Mouse (Mus musculus) right cerebral cortex, adult 18-20 months (tissue): Measurements from ENCODE around the gene Icam4.
A peak's percentile ranks its signal among the peaks of the same experiment; 100 is the strongest.
"Not testable (repeated sequence)": the region's sequence is repeated elsewhere in the genome, so short reads cannot be mapped to it uniquely, and the experiment has no call there.

Source experiments
- DNase-seq: peaks from one replicate; pipeline ENCODE4 v3.0.0; 2022; ENCODE audit warnings: mixed read lengths

Icam4 gene

DNA sequence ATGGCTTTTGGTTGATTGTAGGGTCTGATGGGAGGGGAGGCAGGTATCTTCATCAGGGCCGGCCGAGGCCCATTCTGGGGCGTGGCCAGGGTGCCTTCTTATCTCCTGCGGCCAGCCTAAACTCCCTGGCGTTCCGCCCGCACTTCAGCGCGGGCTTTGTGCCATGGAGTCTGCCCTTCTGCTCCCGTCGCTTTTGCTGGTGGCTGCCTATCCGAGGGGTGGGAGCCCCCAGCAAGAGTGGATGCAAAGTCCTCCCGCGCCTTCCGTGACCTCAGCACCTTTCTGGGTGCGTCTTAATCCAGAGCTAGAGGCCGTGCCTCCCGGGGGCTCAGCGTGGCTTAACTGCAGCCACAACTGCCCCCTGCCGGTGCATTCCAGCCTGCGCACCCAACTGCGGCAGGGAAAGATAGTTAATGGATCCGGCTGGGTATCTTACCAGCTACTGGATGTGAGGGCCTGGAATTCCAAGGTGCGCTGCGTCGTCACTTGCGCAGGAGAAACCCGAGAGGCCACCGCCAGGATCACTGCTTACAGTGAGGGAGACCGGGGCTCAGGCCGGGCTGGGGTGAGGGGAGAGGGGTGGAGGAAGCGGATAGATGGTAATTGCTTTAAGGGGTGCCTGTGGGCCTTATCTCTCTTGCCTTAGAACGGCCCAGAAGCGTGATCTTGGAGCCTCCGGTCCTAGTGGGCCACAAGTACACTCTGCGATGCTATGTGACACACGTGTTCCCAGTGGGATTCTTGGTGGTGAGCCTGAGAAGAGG, at the start of gene Icam4:
Icam4 (plus strand) TSS at position 83 of the 764 bp plus-strand sequence.
- peak; percentile 78 for DNase-seq

DNA sequence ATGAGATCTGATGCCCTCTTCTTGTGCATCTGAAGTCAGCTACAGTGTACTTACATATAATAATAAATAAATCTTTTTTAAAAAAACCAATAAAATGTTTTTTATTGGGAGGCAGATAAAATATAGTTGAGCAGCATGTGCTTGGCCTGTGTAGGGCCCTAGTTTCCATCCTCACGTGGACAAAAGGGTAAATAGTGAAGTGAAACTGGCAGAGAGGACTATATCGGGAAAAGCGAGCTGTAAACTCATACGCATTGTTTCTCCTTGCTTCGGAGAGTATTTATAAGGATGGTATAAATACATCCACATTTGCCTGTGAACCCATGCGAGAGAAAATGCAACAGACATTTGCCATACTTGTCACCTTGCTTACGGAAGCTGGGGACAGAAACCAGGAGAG, 49.4 kb upstream of the Icam4 start:
- no peak for DNase-seq

- no peak for DNase-seq
These were observed 47.0 kb upstream of the Icam4 start for GRCm38 (mm10) chr9:20982171-20982570.

GRCm38 (mm10) chr9:20983169-20983568, 46.0 kb upstream of the Icam4 start:
- DNase-seq, result no peak

GRCm38 (mm10) chr9:20986952-20987686, 42.1 kb upstream of the Icam4 start:
- DNase-seq, result no peak

DNA sequence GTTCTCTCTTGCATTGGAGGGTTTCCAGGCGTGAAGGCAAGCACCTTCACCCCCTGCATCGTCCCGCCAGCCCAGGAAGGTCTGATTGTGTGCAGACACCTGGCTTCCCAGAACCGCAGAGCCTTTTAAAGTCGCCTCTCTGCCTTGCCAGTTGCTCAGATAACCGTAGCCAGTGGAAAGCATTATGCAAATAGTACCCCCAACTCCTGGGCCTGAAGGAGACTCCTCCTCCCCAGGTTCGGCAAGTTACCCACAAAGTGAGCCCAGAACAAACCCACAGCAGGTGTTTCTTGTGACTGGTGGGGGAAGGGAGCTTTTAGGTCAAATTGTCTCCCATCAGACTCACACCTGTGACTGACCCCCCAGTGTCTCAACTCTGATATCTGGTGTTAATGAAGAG, 41.2 kb upstream of the Icam4 start:
- DNase-seq, result no peak

- no peak for DNase-seq
These were observed 38.3 kb upstream of the Icam4 start for GRCm38 (mm10) chr9:20990861-20991260.

DNA sequence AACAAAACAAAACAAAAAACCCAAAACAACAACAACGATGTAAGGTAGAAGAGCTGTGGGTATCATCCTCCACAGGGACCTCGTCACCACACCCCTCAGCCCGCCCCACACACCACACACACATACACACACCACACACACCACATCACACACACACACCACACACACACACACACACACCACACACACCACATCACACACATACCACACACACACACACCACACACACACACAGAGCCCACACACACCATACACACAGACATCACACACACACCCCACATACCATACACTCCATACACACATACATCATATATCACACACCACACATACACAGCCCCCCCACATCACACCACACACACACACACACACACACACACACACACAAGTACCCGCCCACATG, 37.6 kb upstream of the Icam4 start:
- DNase-seq, result no peak

DNA sequence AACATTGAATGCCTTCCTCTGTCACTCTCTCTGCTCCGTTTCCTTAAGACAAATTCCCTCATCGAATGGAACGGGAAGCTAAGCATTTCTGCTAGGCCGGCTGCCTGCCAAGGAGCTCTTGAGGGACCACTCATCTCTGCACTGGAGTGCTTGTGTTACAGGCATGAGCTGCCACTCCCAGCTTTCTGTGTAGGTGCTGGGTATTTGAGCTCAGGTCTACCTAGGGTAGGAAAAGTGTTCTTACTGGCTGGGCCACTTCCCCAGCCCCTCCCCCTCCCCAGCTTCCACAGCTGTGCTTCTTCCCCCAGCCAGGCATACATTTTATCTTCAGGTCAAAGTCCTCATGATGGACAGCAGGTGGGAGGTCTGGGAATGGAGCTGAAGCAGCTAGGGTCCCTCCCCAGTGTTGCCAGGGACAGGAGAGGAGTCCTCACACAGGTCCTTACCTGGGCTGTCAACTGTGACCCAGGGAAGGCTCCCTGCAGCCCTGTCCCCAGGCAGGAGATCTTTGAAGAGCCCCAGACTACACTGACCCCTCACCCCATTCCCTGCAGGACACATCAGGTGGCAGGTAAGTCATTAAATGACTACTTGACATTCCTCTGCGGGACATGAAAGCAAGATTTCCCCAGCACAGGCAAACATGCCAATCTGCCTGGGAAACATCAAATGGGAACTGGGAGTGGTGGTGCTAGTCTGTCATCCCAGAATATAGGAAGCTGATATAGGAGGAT, 35.8 kb upstream of the Icam4 start:
- DNase-seq, result no peak

GRCm38 (mm10) chr9:20995069-20995468, 34.1 kb upstream of the Icam4 start:
- DNase-seq, result no peak

DNA sequence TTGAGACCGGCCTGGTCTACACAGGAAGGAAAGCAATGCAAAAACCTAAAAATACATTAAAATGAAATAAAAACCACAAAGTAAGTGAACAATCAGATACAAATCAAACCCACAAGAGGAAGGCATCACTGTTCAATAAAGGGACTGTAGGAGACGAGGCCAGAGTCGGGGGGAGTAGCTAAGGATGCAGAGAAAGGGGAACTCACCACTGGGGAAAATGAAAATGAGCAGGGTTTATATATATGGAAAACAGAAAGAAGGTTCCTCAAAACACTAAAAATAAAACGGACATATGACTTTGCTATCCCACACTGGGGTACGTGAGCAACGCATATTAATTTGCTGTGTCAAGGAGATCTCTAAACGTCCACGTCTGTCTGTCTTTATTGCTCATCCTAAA, 32.1 kb upstream of the Icam4 start:
- no peak for DNase-seq

GRCm38 (mm10) chr9:20998337-20998736, 30.8 kb upstream of the Icam4 start:
- DNase-seq, result not testable (repeated sequence)

- DNase-seq, result no peak
These were observed 28.4 kb upstream of the Icam4 start for GRCm38 (mm10) chr9:21000811-21001210.

- DNase-seq, result no peak
These were observed 27.4 kb upstream of the Icam4 start for GRCm38 (mm10) chr9:21001651-21002200.

GRCm38 (mm10) chr9:21002270-21002626, 26.9 kb upstream of the Icam4 start:
- DNase-seq, result no peak

DNA sequence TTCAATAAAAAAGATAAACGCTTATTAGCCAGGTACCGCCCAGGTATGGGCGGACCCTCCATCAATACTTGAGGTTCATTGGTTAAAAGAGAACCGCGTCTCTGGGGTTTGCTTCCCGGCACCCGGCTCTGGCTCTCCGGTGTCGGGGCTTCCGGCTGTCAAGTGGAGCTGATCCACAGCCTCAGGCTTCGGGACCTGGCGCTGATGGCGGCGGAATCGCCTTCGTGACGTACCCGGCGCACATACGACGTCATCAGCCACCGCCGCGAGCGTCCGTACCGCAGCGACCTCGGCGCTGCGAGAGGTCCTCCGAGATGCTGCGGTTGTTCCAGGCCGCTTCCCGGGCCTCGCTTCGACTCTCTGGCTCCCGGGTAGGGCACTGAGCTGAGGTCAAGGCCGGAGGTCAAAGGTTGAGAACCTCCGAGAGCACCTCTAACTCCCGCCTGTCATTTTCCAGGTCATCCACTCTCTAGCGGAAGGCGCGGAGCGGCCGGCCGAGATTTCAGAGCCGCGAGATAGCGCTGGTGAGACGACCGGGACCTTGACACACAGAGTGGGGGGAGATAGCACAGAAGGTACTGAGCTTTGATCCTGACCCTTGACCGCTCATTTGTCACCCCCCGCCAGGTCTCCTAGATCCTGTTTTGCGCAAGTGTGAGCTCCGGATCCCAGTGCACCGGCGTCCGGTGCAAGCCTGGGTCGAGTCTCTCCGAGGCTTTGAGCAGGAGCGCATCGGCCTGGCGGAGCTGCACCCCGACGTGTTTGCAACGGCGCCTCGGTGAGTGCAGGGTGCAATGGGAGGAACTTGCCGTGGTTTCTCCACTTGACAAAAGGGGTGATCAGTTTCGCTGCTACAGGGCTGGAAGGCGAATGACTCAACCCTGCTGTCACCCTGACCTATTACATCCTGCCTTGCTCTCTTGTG, 26.3 kb upstream of the Icam4 start, which contains the start of gene Mrpl4:
Mrpl4 (plus strand) TSS at position 112 of the 925 bp plus-strand sequence.
- DNase-seq, result peak; percentile 94

DNA sequence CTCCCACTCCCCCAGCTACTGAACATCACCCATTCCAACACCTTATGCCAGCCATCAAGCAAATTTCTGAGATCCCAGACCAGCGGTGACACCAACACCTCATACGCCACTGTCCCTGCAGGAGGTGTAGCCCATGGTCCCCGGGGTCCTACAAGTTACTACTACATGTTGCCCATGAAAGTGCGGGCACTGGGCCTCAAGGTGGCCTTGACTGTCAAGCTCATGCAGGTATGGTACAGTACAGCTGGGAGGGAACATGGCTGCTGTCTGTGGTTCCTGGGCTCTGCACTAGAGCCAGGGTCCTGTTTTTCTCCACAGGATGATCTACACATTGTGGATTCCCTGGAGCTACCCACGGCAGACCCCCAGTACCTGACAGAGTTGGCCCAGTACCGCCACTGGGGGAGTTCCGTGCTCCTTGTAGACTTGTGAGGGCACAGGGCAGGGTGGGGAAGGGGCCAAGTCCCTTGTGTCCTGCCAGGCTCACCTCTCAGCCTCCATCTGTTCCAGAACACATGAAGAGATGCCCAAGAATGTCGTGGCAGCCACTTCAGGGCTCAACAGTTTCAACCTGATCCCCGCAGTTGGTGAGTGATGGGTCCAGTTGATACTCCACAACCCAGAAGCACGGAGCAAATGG, 21.7 kb upstream of the Icam4 start:
- DNase-seq, result no peak

DNA sequence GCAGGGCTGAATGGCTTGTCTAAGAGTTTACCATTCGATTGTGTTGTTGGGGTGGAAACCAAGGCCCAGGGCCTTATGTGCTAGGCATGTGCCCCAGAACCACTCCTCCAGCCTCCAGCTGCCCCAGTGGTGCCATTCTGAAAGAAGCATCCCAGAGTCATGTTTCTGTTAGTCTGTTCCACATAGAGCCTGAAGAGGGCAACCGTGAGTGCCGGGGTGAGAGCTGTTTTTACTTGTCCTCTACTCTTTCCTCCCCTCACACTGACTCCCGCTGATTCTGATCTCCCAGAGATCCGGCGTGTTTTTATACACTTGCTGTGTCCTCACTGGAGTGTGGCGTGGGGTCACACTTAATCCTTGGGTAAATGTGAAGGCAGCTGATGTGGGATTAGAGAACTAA, 21.2 kb upstream of the Icam4 start:
- DNase-seq, result no peak

GRCm38 (mm10) chr9:21010362-21010761, 18.8 kb upstream of the Icam4 start:
- no peak for DNase-seq

DNA sequence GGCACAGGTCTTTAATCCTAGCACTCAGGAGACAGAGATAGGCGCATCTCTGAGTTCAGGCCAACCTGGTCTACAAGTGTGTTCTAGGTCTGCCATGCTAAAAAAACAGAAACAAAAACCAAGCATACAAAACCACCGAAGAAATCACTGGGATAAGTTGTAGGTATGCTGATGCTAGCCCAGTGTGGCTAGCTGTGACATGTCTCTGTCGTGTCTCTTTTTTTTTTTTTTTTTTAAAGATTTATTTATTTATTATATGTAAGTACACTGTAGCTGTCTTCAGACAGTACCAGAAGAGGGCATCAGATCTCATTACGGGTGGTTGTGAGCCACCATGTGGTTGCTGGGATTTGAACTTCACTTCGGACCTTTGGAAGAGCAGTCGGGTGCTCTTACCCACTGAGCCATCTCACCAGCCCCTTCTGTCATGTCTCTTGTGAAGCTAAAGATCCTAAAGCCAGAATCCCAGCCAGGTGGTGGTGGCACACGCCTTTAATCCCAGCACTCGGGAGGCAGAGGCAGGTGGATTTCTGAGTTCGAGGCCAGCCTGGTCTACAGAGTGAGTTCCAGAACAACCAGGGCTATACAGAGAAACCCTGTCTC, 18.1 kb upstream of the Icam4 start:
- not testable (repeated sequence) for DNase-seq

- no peak for DNase-seq
These were observed 17.3 kb upstream of the Icam4 start for GRCm38 (mm10) chr9:21011846-21012312.
